In the genomic region with DNA sequence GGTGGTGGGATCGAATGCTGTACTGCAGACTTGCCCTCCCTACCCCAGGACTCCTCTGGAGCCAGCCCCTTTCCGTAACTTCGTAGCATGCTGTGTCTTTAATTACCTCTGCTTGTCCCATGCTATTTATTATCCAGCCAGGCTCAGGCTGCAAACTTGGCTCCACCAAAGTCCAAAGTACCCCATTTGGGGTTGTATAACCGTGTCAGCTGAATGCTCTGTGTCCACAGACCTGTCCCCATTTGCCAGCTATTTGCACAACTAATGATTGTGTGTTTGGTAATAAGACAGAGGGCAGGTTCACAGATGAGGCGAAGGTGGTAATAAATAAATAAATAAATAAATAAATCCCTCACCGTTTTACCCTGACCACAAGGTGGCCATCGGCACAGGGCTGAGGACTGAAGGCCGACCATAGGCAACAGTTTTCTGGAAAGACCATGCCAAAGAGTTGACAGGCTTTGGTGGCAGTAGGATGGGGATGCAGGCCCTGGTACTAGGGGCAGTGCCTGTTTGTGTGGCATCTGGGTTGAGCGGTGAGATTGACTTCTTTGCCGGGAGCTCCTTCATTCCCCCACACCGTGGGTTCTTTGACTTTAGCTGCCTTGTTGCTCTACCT, we compare ENCODE assay signal across 9 mouse cellular contexts. TPM values are rescaled to one million over a fixed set of nuclear protein-coding genes. Genes with fewer than 3 reads are reported as not detected.
DNase-seq lines count a peak whose midpoint lies in the region; ATAC-seq and TF ChIP-seq lines count a peak whose summit lies in the region.
"Had no signal": no experiment of that assay in that cellular context is flagged by ENCODE, and none has a peak within 500 bp of the region (broad histone marks: within the 10 kb centered on the region; RNA-seq: fewer than 3 reads in every experiment).

No protein-coding gene starts in this region.

- TF ChIP-seq CTCF in layer of hippocampus, adult 2 months (conservative IDR thresholded peaks at IDR 0.05): peak; percentile 40
- TF ChIP-seq CTCF in forebrain, postnatal 0 days (IDR thresholded peaks at IDR 0.05; ENCODE audit: low read depth): peak; percentile 33

- no peak overlapping the region for H3K9ac ChIP-seq in forebrain, postnatal 0 days
- no peak overlapping the region for H3K9ac ChIP-seq in neural tube, embryonic 12.5 days

- no peaks in the 10 kb centered on the region for H3K9me3 ChIP-seq in forebrain, postnatal 0 days (ENCODE audit: low read length)
- no peaks in the 10 kb centered on the region for H3K9me3 ChIP-seq in neural tube, embryonic 12.5 days

- 57% methylated on average over 11 of the region's 11 CpGs for WGBS in forebrain, postnatal 0 days
- WGBS in neural tube, embryonic 12.5 days: 46% methylated on average over 11 of the region's 11 CpGs

- no peak overlapping the region for H3K4me3 ChIP-seq in layer of hippocampus, adult 2 months
- no peak overlapping the region for H3K4me3 ChIP-seq in forebrain, postnatal 0 days (ENCODE audit: low read depth, low read length)
- H3K4me3 ChIP-seq in neural tube, embryonic 12.5 days: no peak overlapping the region

- intact Hi-C loops in gastrocnemius, postnatal 36 days (cut with DNase I): no loop called here

- no peak for ATAC-seq in forebrain, postnatal 0 days
- no peak for ATAC-seq in neural tube, embryonic 12.5 days (ENCODE audit: low FRiP score, low read depth)

- H3K27me3 ChIP-seq in forebrain, postnatal 0 days (ENCODE audit: insufficient read depth, low read length): no peaks in the 10 kb centered on the region
- H3K27me3 ChIP-seq in neural tube, embryonic 12.5 days (replicated peaks): 0 out of 2 replicates have a peak, but pooled peaks cover 8% of the 10 kb centered on the region

- H3K36me3 ChIP-seq in forebrain, postnatal 0 days (ENCODE audit: insufficient read depth): peaks cover 4% of the 10 kb centered on the region; the same call in 1 of the 2 replicates
- H3K36me3 ChIP-seq in neural tube, embryonic 12.5 days: peaks cover 40% of the 10 kb centered on the region

- peak overlapping the region; percentile 99; the same call in 1 of the 2 replicates for H3K4me2 ChIP-seq in forebrain, postnatal 0 days (ENCODE audit: low read depth)
- H3K4me2 ChIP-seq in neural tube, embryonic 12.5 days (replicated peaks): peak overlapping the region; percentile 93

- no peak overlapping the region; the same call in 1 of the 2 replicates for H3K27ac ChIP-seq in layer of hippocampus, adult 2 months
- H3K27ac ChIP-seq in forebrain, postnatal 0 days (ENCODE audit: low read depth, low read length): no peak overlapping the region
- no peak overlapping the region for H3K27ac ChIP-seq in neural tube, embryonic 12.5 days

- peaks cover 38% of the 10 kb centered on the region for H3K4me1 ChIP-seq in forebrain, postnatal 0 days (ENCODE audit: insufficient read depth)
- peaks cover 98% of the 10 kb centered on the region for H3K4me1 ChIP-seq in neural tube, embryonic 12.5 days

- DNase-seq in layer of hippocampus, adult 2 months (ENCODE audit: low spot score in 2 of 2): no peak
- DNase-seq in layer of hippocampus, adult 11-12 months (ENCODE audit: low spot score): no peak
- no peak for DNase-seq in forebrain, postnatal 0 days
- peak; percentile 73 to 89 for DNase-seq in kidney, postnatal 36 days
- no peak for DNase-seq in lung, postnatal 36 days
- no peak for DNase-seq in gastrocnemius, postnatal 36 days
- DNase-seq in T-cell, adult 2 months (ENCODE audit: low spot score): no peak
- DNase-seq: thymus, postnatal 25 days had no signal

RNA-seq across cellular contexts. Expression of gene Tle3, which starts 7.0 kb away (rescaled TPM):
- total RNA-seq in layer of hippocampus, adult 2 months (2021): 10 to 100 TPM; 53.1 to 57.2 TPM
- 63.3 and 66.3 TPM in 2 replicates for total RNA-seq in forebrain, postnatal 0 days (2014; rRNA removed)
- 16.3 and 21.1 TPM in 2 replicates for polyA plus RNA-seq in forebrain, postnatal 0 days (2015; fragmentation: Nextera tagmentation; extraction: Ambion mirVana)
- polyA plus RNA-seq in neural tube, embryonic 12.5 days (2016; fragmentation: Nextera tagmentation; extraction: Ambion mirVana): 55.5 and 58.7 TPM in 2 replicates
- total RNA-seq in gastrocnemius, postnatal 36 days (2021): 1 to 10 TPM; 6.3 to 7.0 TPM

Comparison
In these comparisons a context has a peak if more than half of its experiments do, and no peak if none do; other contexts are left out.
1. DNase-seq: peak in kidney, postnatal 36 days (2 of 2); none in layer of hippocampus, adult 2 months (0 of 2), layer of hippocampus, adult 11-12 months (single experiment), forebrain, postnatal 0 days (single experiment), lung, postnatal 36 days (single experiment), gastrocnemius, postnatal 36 days (0 of 2) and T-cell, adult 2 months (single experiment).